Mouse (Mus musculus) intestine, embryonic 16.5 days (tissue): ENCODE data around the gene Mccc1. TPM values are rescaled to one million over a fixed set of nuclear protein-coding genes. Genes with fewer than 3 reads are reported as not detected.
A peak's percentile ranks its signal among the peaks of the same experiment; 100 is the strongest.

Source experiments
- ATAC-seq: fragments of 200-750 bp; cut with Nextera tagmentation; 2 replicates; pipeline ENCODE4 v1.8.0; 2017; ENCODE audit warnings: moderate TSS enrichment, moderate library complexity
- H3K27ac ChIP-seq: fragments of 300-500 bp; sonication (generic); 2 replicates; pipeline ENCODE4 v1.5.1; 2014; ENCODE audit warnings: mild to moderate bottlenecking, low read length
- H3K27me3 ChIP-seq: fragments of 300-500 bp; sonication (generic); replicated peaks from 2 replicates; pipeline ENCODE4 v1.6.1; 2014; ENCODE audit warnings: low read length, control low read depth, mixed read lengths; ENCODE audit not compliant: control insufficient read depth, insufficient read depth
- H3K36me3 ChIP-seq: fragments of 300-500 bp; sonication (generic); 2 replicates; pipeline ENCODE4 v1.6.1; 2014; ENCODE audit warnings: low read length, control low read depth; ENCODE audit not compliant: control insufficient read depth, insufficient read depth
- H3K4me1 ChIP-seq: fragments of 300-500 bp; sonication (generic); 2 replicates; pipeline ENCODE4 v1.6.1; 2014; ENCODE audit warnings: low read length, control low read depth, mixed read lengths; ENCODE audit not compliant: control insufficient read depth, insufficient read depth
- H3K4me2 ChIP-seq: fragments of 300-500 bp; sonication (generic); 2 replicates; pipeline ENCODE4 v1.6.1; 2014; ENCODE audit warnings: low read depth, low read length, control low read depth
- H3K4me3 ChIP-seq: fragments of 300-500 bp; sonication (generic); 2 replicates; pipeline ENCODE4 v1.5.1; 2014; ENCODE audit warnings: mild to moderate bottlenecking, low read length
- H3K9ac ChIP-seq: fragments of 300-500 bp; sonication (generic); 2 replicates; pipeline ENCODE4 v1.6.1; 2014; ENCODE audit warnings: low read depth, low read length
- H3K9me3 ChIP-seq: fragments of 300-500 bp; sonication (generic); 2 replicates; pipeline ENCODE4 v1.6.1; 2016; ENCODE audit warnings: low read length, control low read depth; ENCODE audit not compliant: control insufficient read depth
- WGBS: fragments of 180-500 bp; shearing (Covaris S2); extraction: QIAGEN DNeasy Blood & Tissue Kit; methylation state at CpG from one replicate; pipeline ENCODE4 v1.1.7; 2014; 5-methylcytosine and 5-hydroxymethylcytosine counted together
- polyA plus RNA-seq: library from polyadenylated mRNA; unstranded; fragments of >200 nt; fragmentation: Nextera tagmentation; extraction: Ambion mirVana; gene quantifications from 2 replicates; pipeline ENCODE4 v1.2.1, GENCODE M21; 2015

The Mccc1 gene
- polyA plus RNA-seq, 1 experiment from 2014 or later: 42.5 TPM

DNA sequence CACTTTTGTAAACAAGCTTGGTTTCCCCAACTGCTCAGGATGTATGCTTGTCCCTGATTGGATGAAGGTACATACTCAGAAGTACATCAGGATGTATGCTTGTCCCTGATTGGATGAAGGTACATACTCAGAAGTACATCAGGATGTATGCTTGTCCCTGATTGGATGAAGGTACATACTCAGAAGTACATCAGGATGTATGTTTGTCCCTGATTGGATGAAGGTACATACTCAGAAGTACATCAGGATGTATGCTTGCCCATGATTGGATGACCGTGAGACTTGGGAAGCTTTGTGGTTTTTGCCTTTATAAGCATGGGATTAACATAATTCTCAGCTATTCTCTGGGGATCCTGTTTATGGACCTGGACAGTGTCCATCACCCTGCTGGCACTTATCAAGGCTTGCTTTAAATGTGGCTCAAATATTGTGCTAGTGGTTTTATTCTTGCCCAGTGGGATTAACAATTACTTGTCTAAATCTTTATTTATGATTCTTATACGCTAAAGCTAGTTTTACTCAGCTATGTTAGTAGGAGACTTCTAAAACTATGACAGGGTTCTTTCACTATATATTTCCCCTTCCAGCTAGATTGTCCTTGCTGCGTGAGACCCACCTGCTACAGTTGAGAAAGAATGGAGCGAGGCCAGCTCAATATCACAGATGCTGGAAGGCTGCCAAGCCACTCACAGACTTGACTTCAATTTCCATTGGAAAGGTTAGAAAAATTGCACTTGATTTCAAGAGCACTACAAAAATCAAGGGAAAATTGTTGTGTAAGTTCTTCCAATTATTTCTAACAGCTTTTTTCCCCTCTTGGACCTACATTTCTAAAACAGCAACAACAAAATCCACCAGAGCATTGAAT is 3.8 kb upstream of the Mccc1 start:
- no peak overlapping the region for H3K9ac ChIP-seq
- H3K4me2 ChIP-seq: no peak overlapping the region
- no peaks in the 10 kb centered on the region; the same call in 1 of the 2 replicates for H3K9me3 ChIP-seq
- no peaks in the 10 kb centered on the region for H3K36me3 ChIP-seq
- WGBS: 57% methylated on average over 4 of the region's 4 CpGs
- H3K27me3 ChIP-seq: no peaks in the 10 kb centered on the region
- no peak overlapping the region for H3K4me3 ChIP-seq
- no peak for ATAC-seq
- no peaks in the 10 kb centered on the region for H3K4me1 ChIP-seq
- H3K27ac ChIP-seq: no peak overlapping the region

DNA sequence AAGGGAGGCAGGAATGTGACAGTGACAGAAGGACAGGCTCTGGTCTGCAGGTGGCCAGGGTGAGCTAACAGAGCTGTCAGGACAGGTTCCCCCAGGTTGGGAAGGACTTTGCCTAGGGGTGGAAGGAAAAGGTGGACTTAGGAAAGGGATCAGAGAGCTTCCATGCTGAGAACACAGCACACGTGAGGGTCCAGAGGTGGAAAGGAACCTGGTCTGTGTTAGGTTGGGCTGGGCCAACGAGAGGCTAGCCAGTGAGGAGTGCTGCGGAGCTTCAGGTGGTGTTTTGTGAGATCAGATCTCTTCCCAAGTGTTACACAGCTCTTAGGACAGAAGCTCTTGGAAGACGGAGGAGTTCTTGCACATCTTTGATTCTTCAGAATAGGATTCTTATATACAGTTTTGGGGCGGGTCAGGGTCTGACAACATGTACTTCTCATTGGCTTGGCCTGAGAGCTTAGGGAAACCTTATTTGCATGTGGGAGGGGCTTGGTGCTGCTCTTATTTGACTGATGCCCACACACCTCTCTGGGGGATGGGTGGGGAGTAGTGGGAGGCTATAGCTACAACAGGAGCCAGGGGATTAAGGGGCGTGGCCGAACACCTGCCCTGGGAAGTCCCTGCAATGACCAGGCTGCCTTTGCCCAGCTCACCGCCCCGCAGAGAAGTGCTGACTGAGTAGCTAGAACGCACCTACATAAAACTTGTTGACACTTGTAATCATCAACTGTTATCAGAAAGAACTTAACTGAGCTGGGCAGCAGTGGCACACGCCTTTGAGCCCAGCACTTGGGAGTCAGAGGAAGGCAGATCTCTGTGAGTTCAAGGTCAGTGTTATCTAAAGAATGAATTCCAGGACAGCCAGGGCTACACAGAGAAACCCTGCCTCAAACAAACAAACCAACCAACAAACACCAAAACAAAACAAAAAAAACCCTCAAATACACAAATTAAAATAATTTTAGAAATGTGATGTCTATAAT is 5.6 kb downstream of the Mccc1 start:
- H3K4me1 ChIP-seq: no peaks in the 10 kb centered on the region
- H3K9ac ChIP-seq: no peak overlapping the region
- WGBS: 56% methylated on average over 11 of the region's 11 CpGs
- H3K36me3 ChIP-seq: no peaks in the 10 kb centered on the region
- no peak overlapping the region for H3K4me3 ChIP-seq
- H3K27me3 ChIP-seq: no peaks in the 10 kb centered on the region
- ATAC-seq: peak; percentile 77
- no peak overlapping the region for H3K27ac ChIP-seq
- no peak overlapping the region for H3K4me2 ChIP-seq
- no peaks in the 10 kb centered on the region for H3K9me3 ChIP-seq

DNA sequence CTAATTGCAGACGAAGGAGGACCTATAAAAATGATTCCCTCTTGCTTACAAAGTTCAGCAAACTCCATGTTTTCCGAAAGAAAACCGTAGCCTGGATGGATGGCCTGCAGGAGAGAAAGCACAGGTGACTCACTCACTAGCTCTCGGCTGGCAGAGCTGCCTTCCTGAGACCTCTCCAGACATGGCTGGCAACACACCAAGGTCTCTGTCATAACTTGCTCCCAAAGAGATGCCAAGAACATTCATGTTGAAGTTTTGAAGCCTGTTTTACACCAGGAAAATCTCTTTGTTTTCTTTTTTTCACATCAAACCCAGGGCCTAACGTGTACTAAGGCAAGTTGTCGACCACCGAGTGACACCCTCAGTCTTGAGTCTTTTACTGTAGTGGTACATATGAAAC is 9.8 kb downstream of the Mccc1 start:
- Histone ChIP-seq H3K27ac (no peak overlapping the region), H3K36me3 (peaks cover 4% of the 10 kb centered on the region; the same call in 1 of the 2 replicates), H3K27me3 (no peaks in the 10 kb centered on the region), H3K9me3 (no peaks in the 10 kb centered on the region), H3K4me1 (no peaks in the 10 kb centered on the region), H3K9ac (no peak overlapping the region), H3K4me2 (no peak overlapping the region), H3K4me3 (no peak overlapping the region)
- 94% methylated on average over 7 of the region's 7 CpGs for WGBS
- no peak for ATAC-seq

- Histone ChIP-seq H3K4me3 (no peak overlapping the region), H3K9me3 (no peaks in the 10 kb centered on the region), H3K36me3 (peaks cover 4% of the 10 kb centered on the region; the same call in 1 of the 2 replicates), H3K27ac (no peak overlapping the region), H3K27me3 (no peaks in the 10 kb centered on the region), H3K4me1 (no peaks in the 10 kb centered on the region), H3K4me2 (no peak overlapping the region), H3K9ac (no peak overlapping the region)
- no peak for ATAC-seq
- 91% methylated on average over 6 of the region's 6 CpGs for WGBS
These were observed 12.4 kb downstream of the Mccc1 start for GRCm38 (mm10) chr3:35988031-35988430.

GRCm38 (mm10) chr3:35986266-35986665 is 14.2 kb downstream of the Mccc1 start:
- Histone ChIP-seq H3K27me3 (no peaks in the 10 kb centered on the region), H3K36me3 (peaks cover 4% of the 10 kb centered on the region; the same call in 1 of the 2 replicates), H3K9me3 (no peaks in the 10 kb centered on the region), H3K27ac (no peak overlapping the region), H3K4me1 (no peaks in the 10 kb centered on the region), H3K9ac (no peak overlapping the region), H3K4me2 (no peak overlapping the region), H3K4me3 (no peak overlapping the region)
- ATAC-seq: no peak
- 90% methylated on average over 6 of the region's 6 CpGs for WGBS

DNA sequence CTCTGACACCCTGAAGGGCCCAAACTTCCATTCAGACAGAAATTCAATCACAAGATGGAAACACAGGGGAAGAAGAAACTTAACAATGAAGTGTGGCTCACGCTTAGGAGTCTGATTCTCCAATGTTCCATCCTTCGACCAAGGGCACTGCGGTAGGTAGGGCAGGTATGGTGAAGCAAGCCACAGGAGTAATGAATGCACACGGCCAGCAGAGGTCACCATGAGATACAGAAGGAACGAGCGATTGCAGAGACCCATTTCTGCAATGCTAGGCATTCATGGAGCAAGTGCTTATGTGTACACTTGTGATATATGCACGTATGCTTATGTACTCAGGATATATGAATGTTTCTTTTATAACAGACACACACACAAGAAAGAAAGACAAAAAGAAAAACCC is 26.9 kb downstream of the Mccc1 start:
- Histone ChIP-seq H3K27ac (no peak overlapping the region), H3K4me2 (no peak overlapping the region), H3K4me1 (no peaks in the 10 kb centered on the region), H3K36me3 (peaks cover 6% of the 10 kb centered on the region; the same call in 1 of the 2 replicates), H3K9me3 (no peaks in the 10 kb centered on the region), H3K9ac (no peak overlapping the region), H3K27me3 (no peaks in the 10 kb centered on the region), H3K4me3 (no peak overlapping the region)
- 0 out of 2 replicates have a peak, but pooled peaks have one; percentile 48 for ATAC-seq
- WGBS: 69% methylated on average over 7 of the region's 7 CpGs

DNA sequence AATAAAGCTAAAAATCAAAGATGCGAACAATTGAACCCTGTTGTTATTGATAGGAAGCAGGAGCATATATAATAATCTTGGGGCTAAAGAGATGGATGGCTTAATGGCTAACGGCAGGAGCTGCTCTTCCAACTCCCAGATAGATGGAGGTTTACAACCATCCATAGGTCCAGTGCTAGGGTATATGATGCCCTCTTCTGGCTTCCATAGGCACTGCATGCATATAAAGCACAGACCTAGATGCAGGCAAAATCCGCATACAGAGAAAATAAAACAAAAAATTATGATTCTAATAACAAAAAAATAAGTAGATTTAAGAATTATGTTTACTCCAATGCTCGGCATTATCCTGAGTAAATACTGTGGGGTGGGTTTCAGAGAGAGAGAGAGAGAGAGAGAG is 27.5 kb downstream of the Mccc1 start:
- Histone ChIP-seq H3K4me3 (no peak overlapping the region), H3K27me3 (no peaks in the 10 kb centered on the region), H3K4me1 (no peaks in the 10 kb centered on the region), H3K36me3 (peaks cover 6% of the 10 kb centered on the region; the same call in 1 of the 2 replicates), H3K4me2 (no peak overlapping the region), H3K9me3 (no peaks in the 10 kb centered on the region), H3K27ac (no peak overlapping the region), H3K9ac (no peak overlapping the region)
- WGBS: 83% methylated on average over 4 of the region's 4 CpGs
- ATAC-seq: no peak

DNA sequence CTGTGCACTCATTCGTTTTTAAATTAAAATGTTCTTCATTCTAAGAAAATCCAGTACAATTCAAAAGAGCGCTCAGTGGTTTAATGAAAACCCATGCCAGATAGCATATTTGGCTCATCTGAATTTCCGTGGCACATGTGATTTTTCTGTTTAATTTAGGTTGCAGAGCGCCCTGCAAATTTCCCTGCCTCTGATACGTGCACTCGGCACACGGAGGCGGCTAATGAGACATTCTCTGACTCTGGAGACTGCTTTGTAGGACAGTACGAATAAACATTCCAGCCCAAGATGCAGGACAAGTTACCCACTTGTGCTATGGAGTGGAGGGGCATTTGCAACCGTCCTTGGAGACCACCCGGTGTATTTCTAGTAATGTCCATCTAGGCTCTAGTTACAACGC is 29.3 kb downstream of the Mccc1 start:
- Histone ChIP-seq H3K4me2 (no peak overlapping the region), H3K4me1 (no peaks in the 10 kb centered on the region), H3K27ac (no peak overlapping the region), H3K4me3 (no peak overlapping the region), H3K27me3 (no peaks in the 10 kb centered on the region), H3K9ac (no peak overlapping the region), H3K36me3 (0 out of 2 replicates have a peak, but pooled peaks cover 4% of the 10 kb centered on the region), H3K9me3 (no peaks in the 10 kb centered on the region)
- ATAC-seq: no peak
- WGBS: 92% methylated on average over 12 of the region's 12 CpGs

DNA sequence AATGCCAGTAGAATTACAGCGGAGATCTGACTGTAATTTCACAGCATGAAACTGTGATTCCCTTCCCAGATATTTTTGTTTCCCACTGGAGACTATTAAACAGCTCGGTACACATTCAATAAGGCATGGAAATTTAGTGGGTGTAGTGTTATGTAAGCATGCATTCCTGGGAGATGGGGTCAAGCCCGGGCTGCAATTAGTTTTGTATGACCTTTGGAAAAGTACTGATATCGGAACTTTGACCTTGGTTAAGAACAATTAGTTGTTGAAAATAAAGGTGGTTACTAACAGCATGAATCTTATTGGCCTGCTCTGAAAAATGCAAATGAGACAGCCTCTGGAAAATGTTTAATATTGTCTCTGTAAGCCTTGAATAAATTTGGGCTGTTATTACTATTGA is 30.0 kb downstream of the Mccc1 start:
- Histone ChIP-seq H3K4me3 (no peak overlapping the region), H3K9me3 (no peaks in the 10 kb centered on the region), H3K27ac (no peak overlapping the region), H3K27me3 (no peaks in the 10 kb centered on the region), H3K4me2 (no peak overlapping the region), H3K9ac (no peak overlapping the region), H3K4me1 (no peaks in the 10 kb centered on the region), H3K36me3 (0 out of 2 replicates have a peak, but pooled peaks cover 4% of the 10 kb centered on the region)
- 85% methylated on average over 4 of the region's 4 CpGs for WGBS
- no peak for ATAC-seq
